Comparison of ENCODE assay signal across 9 mouse cellular contexts in the genomic region with DNA sequence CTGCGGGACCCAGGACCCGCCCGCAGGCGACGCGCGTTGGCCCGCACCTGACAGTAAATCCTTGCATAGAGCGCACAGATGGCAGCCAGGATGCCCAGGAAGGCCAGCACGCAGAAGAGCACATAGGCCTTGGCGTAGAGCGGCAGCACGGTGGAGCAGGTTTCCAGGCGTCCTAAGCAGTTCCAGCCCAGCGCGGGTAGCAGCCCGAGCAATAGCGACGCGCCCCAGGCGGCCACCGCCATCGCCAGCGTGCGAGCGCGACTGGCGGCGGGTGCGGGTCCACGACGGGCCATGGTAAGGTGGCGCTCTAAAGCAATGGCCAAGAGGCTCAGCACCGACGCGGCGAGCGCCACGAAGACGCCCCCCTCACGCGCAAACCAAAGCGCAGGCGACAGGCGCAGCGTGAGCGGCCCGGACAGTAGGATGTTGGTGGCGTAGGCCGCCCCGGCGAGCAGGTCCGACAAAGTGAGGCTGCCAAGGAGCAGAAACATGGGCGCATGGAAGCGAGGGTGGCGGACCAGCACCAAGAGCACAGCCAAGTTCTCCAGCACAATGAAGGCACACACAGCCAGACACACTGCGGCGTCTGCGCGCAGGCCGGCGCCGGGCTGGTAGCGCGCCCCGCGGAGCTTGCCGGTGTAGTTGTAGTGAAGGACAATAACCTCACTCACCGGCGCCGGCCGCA. TPM values are rescaled to one million over a fixed set of nuclear protein-coding genes. Genes with fewer than 3 reads are reported as not detected.
A peak's percentile ranks its signal among the peaks of the same experiment; 100 is the strongest.
DNase-seq lines count a peak whose midpoint lies in the region; ATAC-seq lines count a peak whose summit lies in the region.
"Had no signal": no experiment of that assay in that cellular context is flagged by ENCODE, and none has a peak within 500 bp of the region (broad histone marks: within the 10 kb centered on the region; RNA-seq: fewer than 3 reads in every experiment).

No protein-coding gene starts in this region.

- peak overlapping the region; percentile 64 for H3K4me2 ChIP-seq in kidney, embryonic 14.5 days (replicated peaks; ENCODE audit: low read depth, low read length)
- peak overlapping the region; percentile 76 for H3K4me2 ChIP-seq in hindbrain, embryonic 13.5 days
- peak overlapping the region; percentile 61 for H3K4me2 ChIP-seq in stomach, embryonic 16.5 days (ENCODE audit: low read depth, low read length)

- H3K4me3 ChIP-seq in kidney, embryonic 14.5 days (ENCODE audit: low read length): peak overlapping the region; percentile 38
- peak overlapping the region; percentile 45 for H3K4me3 ChIP-seq in hindbrain, embryonic 13.5 days
- H3K4me3 ChIP-seq in stomach, embryonic 16.5 days (replicated peaks; ENCODE audit: low read length): peak overlapping the region; percentile 41

- peaks cover 61% of the 10 kb centered on the region for H3K27me3 ChIP-seq in kidney, embryonic 14.5 days (ENCODE audit: control insufficient read depth, insufficient read depth, low read length)
- peaks cover 79% of the 10 kb centered on the region for H3K27me3 ChIP-seq in hindbrain, embryonic 13.5 days
- peaks cover 61% of the 10 kb centered on the region for H3K27me3 ChIP-seq in stomach, embryonic 16.5 days (ENCODE audit: control insufficient read depth, insufficient read depth, low read length)

- H3K36me3 ChIP-seq in kidney, embryonic 14.5 days (ENCODE audit: control insufficient read depth, insufficient read depth, low read length): no peaks in the 10 kb centered on the region
- H3K36me3 ChIP-seq in hindbrain, embryonic 13.5 days: no peaks in the 10 kb centered on the region
- H3K36me3 ChIP-seq in stomach, embryonic 16.5 days (ENCODE audit: control insufficient read depth, insufficient read depth, low read length): no peaks in the 10 kb centered on the region

- DNase-seq in kidney, adult 9 months: no peak
- DNase-seq in T-cell, adult 2 months (ENCODE audit: low spot score): peak; percentile 20
- DNase-seq in embryo, embryonic 10.5 days (ENCODE audit: low spot score): peak; percentile 47

- ATAC-seq in kidney, embryonic 14.5 days (ENCODE audit: low FRiP score, low TSS enrichment): peak; percentile 37; the same call in 1 of the 2 replicates
- peak; percentile 62 for ATAC-seq in hindbrain, embryonic 13.5 days (ENCODE audit: low FRiP score)
- ATAC-seq in megakaryocyte, adult 5-6 weeks (ENCODE audit: poor library complexity, severe bottlenecking): 0 out of 2 replicates have a peak, but pooled peaks have one; percentile 11
- peak; percentile 26; the same call in 1 of the 2 replicates for ATAC-seq in stomach, embryonic 16.5 days (ENCODE audit: insufficient read depth, low FRiP score)
- no peak for ATAC-seq in monocyte, adult 5-6 weeks (replicated peaks; ENCODE audit: insufficient number of reproducible peaks, low FRiP score, low TSS enrichment, poor library complexity, severe bottlenecking)
- ATAC-seq: Patski had no signal

- peaks cover 3% of the 10 kb centered on the region; the same call in 1 of the 2 replicates for H3K9me3 ChIP-seq in kidney, embryonic 14.5 days (ENCODE audit: control insufficient read depth, low read length)
- no peaks in the 10 kb centered on the region for H3K9me3 ChIP-seq in hindbrain, embryonic 13.5 days
- 0 out of 2 replicates have a peak, but pooled peaks cover 5% of the 10 kb centered on the region for H3K9me3 ChIP-seq in stomach, embryonic 16.5 days (replicated peaks; ENCODE audit: control insufficient read depth, low read length)

- peaks cover 15% of the 10 kb centered on the region for H3K4me1 ChIP-seq in kidney, embryonic 14.5 days (ENCODE audit: control insufficient read depth, insufficient read depth, low read length)
- H3K4me1 ChIP-seq in hindbrain, embryonic 13.5 days (replicated peaks): peaks cover 32% of the 10 kb centered on the region
- H3K4me1 ChIP-seq in stomach, embryonic 16.5 days (ENCODE audit: control insufficient read depth, insufficient read depth, low read length): peaks cover 17% of the 10 kb centered on the region

- no peak overlapping the region for H3K27ac ChIP-seq in kidney, embryonic 14.5 days (ENCODE audit: low read depth, low read length)
- H3K27ac ChIP-seq in hindbrain, embryonic 13.5 days: peak overlapping the region; percentile 78
- H3K27ac ChIP-seq in stomach, embryonic 16.5 days (ENCODE audit: low read length): no peak overlapping the region

- H3K9ac ChIP-seq in kidney, embryonic 14.5 days (ENCODE audit: low read depth, low read length): peak overlapping the region; percentile 25; the same call in 1 of the 2 replicates
- peak overlapping the region; percentile 73 for H3K9ac ChIP-seq in hindbrain, embryonic 13.5 days
- H3K9ac ChIP-seq in stomach, embryonic 16.5 days (ENCODE audit: low read length): peak overlapping the region; percentile 52

- under 1% methylated on average over 72 of the region's 72 CpGs for WGBS in kidney, embryonic 14.5 days
- WGBS in hindbrain, embryonic 13.5 days: under 1% methylated on average over 72 of the region's 72 CpGs
- WGBS in stomach, embryonic 16.5 days: under 1% methylated on average over 72 of the region's 72 CpGs

RNA-seq across cellular contexts. Expression of a gene that starts 3.7 kb away (rescaled TPM):
- 0.07 and 0.19 TPM in 2 replicates for polyA plus RNA-seq in kidney, embryonic 14.5 days (2014; fragmentation: Nextera tagmentation; extraction: Ambion mirVana)
- 2.8 and 3.4 TPM in 2 replicates for polyA plus RNA-seq in hindbrain, embryonic 13.5 days (2015; fragmentation: Nextera tagmentation; extraction: Ambion mirVana)
- 3.6 and 4.0 TPM in 2 replicates for total RNA-seq in megakaryocyte, adult 5-6 weeks (2015)
- total RNA-seq in megakaryocyte, adult 5-6 weeks (2017): 7.9 and 9.0 TPM in 2 replicates
- 1.8 and 2.0 TPM in 2 replicates for polyA plus RNA-seq in stomach, embryonic 16.5 days (2015; fragmentation: Nextera tagmentation; extraction: Ambion mirVana)
- 303 to 435 TPM (median 308 TPM) in 3 replicates for total RNA-seq in monocyte, adult 5-6 weeks (2017)
- polyA plus RNA-seq: Patski had no signal

RNA-seq across cellular contexts. Expression of a gene that starts 5.4 kb away (rescaled TPM):
- 26.8 and 34.2 TPM in 2 replicates for polyA plus RNA-seq in kidney, embryonic 14.5 days (2014; fragmentation: Nextera tagmentation; extraction: Ambion mirVana)
- polyA plus RNA-seq in hindbrain, embryonic 13.5 days (2015; fragmentation: Nextera tagmentation; extraction: Ambion mirVana): 61.8 and 64.7 TPM in 2 replicates
- total RNA-seq in megakaryocyte, adult 5-6 weeks (2015): 17.7 and 18.8 TPM in 2 replicates
- total RNA-seq in megakaryocyte, adult 5-6 weeks (2017): 34.0 and 36.9 TPM in 2 replicates
- polyA plus RNA-seq in stomach, embryonic 16.5 days (2015; fragmentation: Nextera tagmentation; extraction: Ambion mirVana): 52.5 and 56.4 TPM in 2 replicates
- total RNA-seq in monocyte, adult 5-6 weeks (2017): 21.7 to 32.5 TPM (median 22.1 TPM) in 3 replicates

RNA-seq across cellular contexts. Expression of a gene that starts 20.5 kb away (rescaled TPM):
- polyA plus RNA-seq in kidney, embryonic 14.5 days (2014; fragmentation: Nextera tagmentation; extraction: Ambion mirVana): 35.5 and 43.7 TPM in 2 replicates
- 51.1 and 51.8 TPM in 2 replicates for polyA plus RNA-seq in hindbrain, embryonic 13.5 days (2015; fragmentation: Nextera tagmentation; extraction: Ambion mirVana)
- 14.6 and 15.0 TPM in 2 replicates for total RNA-seq in megakaryocyte, adult 5-6 weeks (2015)
- 13.5 and 19.3 TPM in 2 replicates for total RNA-seq in megakaryocyte, adult 5-6 weeks (2017)
- polyA plus RNA-seq in stomach, embryonic 16.5 days (2015; fragmentation: Nextera tagmentation; extraction: Ambion mirVana): 53.3 and 55.7 TPM in 2 replicates
- total RNA-seq in monocyte, adult 5-6 weeks (2017): 31.7 to 39.6 TPM (median 34.6 TPM) in 3 replicates

RNA-seq across cellular contexts. Expression of a gene that starts 43.2 kb away (rescaled TPM):
- 15.3 and 18.6 TPM in 2 replicates for polyA plus RNA-seq in kidney, embryonic 14.5 days (2014; fragmentation: Nextera tagmentation; extraction: Ambion mirVana)
- 16.3 and 17.1 TPM in 2 replicates for polyA plus RNA-seq in hindbrain, embryonic 13.5 days (2015; fragmentation: Nextera tagmentation; extraction: Ambion mirVana)
- 28.0 and 28.4 TPM in 2 replicates for total RNA-seq in megakaryocyte, adult 5-6 weeks (2015)
- total RNA-seq in megakaryocyte, adult 5-6 weeks (2017): 53.6 and 76.9 TPM in 2 replicates
- polyA plus RNA-seq in stomach, embryonic 16.5 days (2015; fragmentation: Nextera tagmentation; extraction: Ambion mirVana): 15.2 and 18.2 TPM in 2 replicates
- total RNA-seq in monocyte, adult 5-6 weeks (2017): 91.2 to 154 TPM (median 120 TPM) in 3 replicates

RNA-seq across cellular contexts. Expression of a gene that starts 46.6 kb away (rescaled TPM):
- 45.3 and 56.2 TPM in 2 replicates for polyA plus RNA-seq in kidney, embryonic 14.5 days (2014; fragmentation: Nextera tagmentation; extraction: Ambion mirVana)
- polyA plus RNA-seq in hindbrain, embryonic 13.5 days (2015; fragmentation: Nextera tagmentation; extraction: Ambion mirVana): 89.2 and 90.3 TPM in 2 replicates
- 132 and 138 TPM in 2 replicates for total RNA-seq in megakaryocyte, adult 5-6 weeks (2015)
- 65.6 and 75.3 TPM in 2 replicates for total RNA-seq in megakaryocyte, adult 5-6 weeks (2017)
- 47.4 and 51.5 TPM in 2 replicates for polyA plus RNA-seq in stomach, embryonic 16.5 days (2015; fragmentation: Nextera tagmentation; extraction: Ambion mirVana)
- 58.8 to 83.6 TPM (median 66.5 TPM) in 3 replicates for total RNA-seq in monocyte, adult 5-6 weeks (2017)
